Mouse (Mus musculus) heart, embryonic 14.5 days (tissue): Measurements from ENCODE around the gene U2af1. TPM values are rescaled to one million over a fixed set of nuclear protein-coding genes. Genes with fewer than 3 reads are reported as not detected.

Source experiments
- ATAC-seq: fragments of 200-750 bp; cut with Nextera tagmentation; 2 replicates; pipeline ENCODE4 v1.8.0; 2017; ENCODE audit warnings: low read depth, moderate TSS enrichment; ENCODE audit not compliant: insufficient number of reproducible peaks, insufficient read depth, low FRiP score
- H3K27ac ChIP-seq, 2 experiments: fragments of 200-500 bp in 1 of 2; fragments of 300-500 bp in 1 of 2; sonication (generic) in 1 of 2; replicated peaks in 1 of 2; 2 replicates each; pipeline ENCODE4 v1.5.1; 2012 to 2014; ENCODE audit warnings: low read depth in 2 of 2, low read length in 2 of 2, control low read depth in 1 of 2, mild to moderate bottlenecking in 1 of 2, mixed read lengths in 1 of 2; ENCODE audit not compliant: control insufficient read depth in 1 of 2, insufficient read depth in 1 of 2
- H3K27me3 ChIP-seq: fragments of 300-500 bp; sonication (generic); 2 replicates; pipeline ENCODE4 v1.6.1; 2014; ENCODE audit warnings: mild to moderate bottlenecking, low read length, control low read depth; ENCODE audit not compliant: control insufficient read depth, insufficient read depth
- H3K36me3 ChIP-seq: fragments of 300-500 bp; sonication (generic); 2 replicates; pipeline ENCODE4 v1.6.1; 2014; ENCODE audit warnings: mild to moderate bottlenecking, control low read depth, low read length, mixed read lengths; ENCODE audit not compliant: control insufficient read depth, insufficient read depth
- H3K4me1 ChIP-seq, 2 experiments: fragments of 200-500 bp in 1 of 2; fragments of 300-500 bp in 1 of 2; sonication (generic) in 1 of 2; 2 replicates each; pipeline ENCODE4 v1.6.1; 2012 to 2014; ENCODE audit warnings: low read length in 2 of 2, control low read depth in 1 of 2, mixed read lengths in 1 of 2; ENCODE audit not compliant: control insufficient read depth in 2 of 2, insufficient read depth in 2 of 2
- H3K4me2 ChIP-seq: fragments of 300-500 bp; sonication (generic); 2 replicates; pipeline ENCODE4 v1.6.1; 2014; ENCODE audit warnings: mild to moderate bottlenecking, low read length
- H3K4me3 ChIP-seq, 2 experiments: fragments of 200-500 bp in 1 of 2; fragments of 300-500 bp in 1 of 2; sonication (generic) in 1 of 2; 2 replicates each; pipeline ENCODE4 v1.5.1; 2012 to 2014; ENCODE audit warnings: low read length in 2 of 2, mild to moderate bottlenecking in 2 of 2, control low read depth in 1 of 2, low read depth in 1 of 2, moderate library complexity in 1 of 2; ENCODE audit not compliant: control insufficient read depth in 1 of 2, insufficient read depth in 1 of 2
- H3K9ac ChIP-seq: fragments of 300-500 bp; sonication (generic); 2 replicates; pipeline ENCODE4 v1.6.1; 2014; ENCODE audit warnings: mild to moderate bottlenecking, low read length
- H3K9me3 ChIP-seq: fragments of 300-500 bp; sonication (generic); 2 replicates; pipeline ENCODE4 v1.6.1; 2016; ENCODE audit warnings: low read length, control low read depth; ENCODE audit not compliant: control insufficient read depth
- WGBS: fragments of 180-500 bp; shearing (Covaris S2); extraction: QIAGEN DNeasy Blood & Tissue Kit; methylation state at CpG from one replicate; pipeline ENCODE4 v1.1.7; 2014; 5-methylcytosine and 5-hydroxymethylcytosine counted together
- polyA plus RNA-seq: library from polyadenylated mRNA; unstranded; fragments of >200 nt; fragmentation: Nextera tagmentation; extraction: Ambion mirVana; gene quantifications from 2 replicates; pipeline ENCODE4 v1.2.1, GENCODE M21; 2014

The U2af1 gene
- polyA plus RNA-seq, 1 experiment from 2014 or later = 112 TPM

DNA sequence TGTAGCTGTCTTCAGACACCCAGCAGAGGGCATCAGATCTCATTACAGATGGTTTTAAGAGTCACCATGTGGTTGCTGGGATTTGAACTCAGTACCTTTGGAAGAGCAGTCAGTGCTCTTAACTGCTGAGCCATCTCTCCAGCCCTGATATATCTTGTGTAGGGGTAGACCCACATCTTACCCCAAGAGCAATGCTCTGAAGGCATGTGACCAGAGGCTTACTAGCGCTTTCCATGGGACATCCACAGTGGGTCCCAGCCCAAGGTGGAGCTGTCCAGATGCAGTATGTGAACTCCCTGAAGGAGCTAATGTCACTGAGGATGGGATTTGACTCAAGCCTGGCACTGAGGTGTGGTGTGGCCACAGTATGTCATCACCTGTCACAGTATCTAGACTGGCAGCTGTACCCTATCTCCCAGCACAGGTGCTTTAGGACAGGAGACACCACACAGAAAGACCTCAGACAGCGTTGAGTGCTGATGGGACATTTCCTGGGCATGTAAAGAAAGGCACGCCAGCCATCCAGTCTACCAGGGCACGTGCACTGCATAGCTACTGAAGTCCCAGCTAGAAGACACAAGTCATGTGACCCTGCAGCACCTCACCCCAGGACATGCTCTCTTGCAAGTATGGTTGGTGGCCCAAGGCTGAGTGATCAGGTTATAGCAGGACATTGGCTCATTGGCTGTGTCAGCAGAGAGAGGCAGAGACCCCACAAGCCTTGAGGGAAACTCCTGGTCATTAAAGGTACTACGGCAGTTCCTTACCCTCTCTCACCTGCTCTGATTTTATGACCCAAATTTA, 12.3 kb downstream of the U2af1 start:
- Histone ChIP-seq H3K27ac (no peak overlapping the region), H3K9ac (no peak overlapping the region), H3K4me3 (no peak overlapping the region), H3K4me1 (0 out of 4 replicates have a peak, but pooled peaks cover 0 to 3% of the 10 kb centered on the region in 2 experiments), H3K9me3 (no peaks in the 10 kb centered on the region), H3K27me3 (no peaks in the 10 kb centered on the region), H3K4me2 (no peak overlapping the region), H3K36me3 (peaks cover 58% of the 10 kb centered on the region)
- 82% methylated on average over 5 of the region's 5 CpGs for WGBS
- 0 out of 2 replicates have a peak, but pooled peaks have one; percentile 18 for ATAC-seq

DNA sequence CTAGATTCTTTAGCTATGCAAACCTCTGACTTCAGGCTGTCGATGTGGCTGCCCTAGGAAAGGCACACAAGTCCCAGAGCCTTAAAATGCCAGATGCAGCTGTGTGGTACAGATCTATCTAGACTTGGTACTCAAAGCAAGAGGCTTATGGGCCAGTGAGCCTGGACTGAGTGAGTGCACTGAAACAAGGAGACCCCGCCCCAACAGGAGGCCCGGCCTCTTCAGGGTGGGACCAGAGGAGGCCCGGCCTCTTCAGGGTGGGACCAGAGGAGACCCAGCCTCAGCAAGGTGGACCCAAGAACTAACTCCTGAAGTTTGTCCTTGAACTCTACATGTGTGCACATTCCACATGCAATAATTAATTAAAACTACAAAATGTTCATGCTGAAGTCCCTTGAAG, 15.8 kb downstream of the U2af1 start:
- no peak overlapping the region for H3K9ac ChIP-seq
- peaks cover 24% of the 10 kb centered on the region for H3K36me3 ChIP-seq
- H3K27ac ChIP-seq = no peak overlapping the region
- peaks cover 2 to 10% of the 10 kb centered on the region in 2 experiments; a peak in 3 of 4 replicates for H3K4me1 ChIP-seq
- ATAC-seq = no peak
- no peak overlapping the region for H3K4me3 ChIP-seq
- no peak overlapping the region for H3K4me2 ChIP-seq
- H3K9me3 ChIP-seq = no peaks in the 10 kb centered on the region
- WGBS = 65% methylated on average over 4 of the region's 4 CpGs
- no peaks in the 10 kb centered on the region for H3K27me3 ChIP-seq

- ATAC-seq = no peak
- WGBS = 49% methylated on average over 8 of the region's 8 CpGs
- Histone ChIP-seq H3K4me2 (no peak overlapping the region), H3K27me3 (no peaks in the 10 kb centered on the region), H3K4me3 (no peak overlapping the region), H3K9me3 (no peaks in the 10 kb centered on the region), H3K36me3 (peaks cover 18% of the 10 kb centered on the region), H3K9ac (no peak overlapping the region), H3K27ac (no peak overlapping the region), H3K4me1 (peaks cover 8 to 12% of the 10 kb centered on the region in 2 experiments; a peak in 3 of 4 replicates)
Measured at GRCm38 (mm10) chr17:31642331-31642730, 16.4 kb downstream of the U2af1 start.

GRCm38 (mm10) chr17:31639651-31640050, 19.0 kb downstream of the U2af1 start:
- H3K36me3 ChIP-seq = no peaks in the 10 kb centered on the region
- H3K9me3 ChIP-seq = no peaks in the 10 kb centered on the region
- H3K27me3 ChIP-seq = peaks cover 12% of the 10 kb centered on the region
- no peak overlapping the region for H3K27ac ChIP-seq
- no peak for ATAC-seq
- H3K4me3 ChIP-seq = no peak overlapping the region
- WGBS = 41% methylated on average over 4 of the region's 4 CpGs
- peaks cover 17 to 23% of the 10 kb centered on the region in 2 experiments for H3K4me1 ChIP-seq
- no peak overlapping the region for H3K9ac ChIP-seq
- H3K4me2 ChIP-seq = no peak overlapping the region

DNA sequence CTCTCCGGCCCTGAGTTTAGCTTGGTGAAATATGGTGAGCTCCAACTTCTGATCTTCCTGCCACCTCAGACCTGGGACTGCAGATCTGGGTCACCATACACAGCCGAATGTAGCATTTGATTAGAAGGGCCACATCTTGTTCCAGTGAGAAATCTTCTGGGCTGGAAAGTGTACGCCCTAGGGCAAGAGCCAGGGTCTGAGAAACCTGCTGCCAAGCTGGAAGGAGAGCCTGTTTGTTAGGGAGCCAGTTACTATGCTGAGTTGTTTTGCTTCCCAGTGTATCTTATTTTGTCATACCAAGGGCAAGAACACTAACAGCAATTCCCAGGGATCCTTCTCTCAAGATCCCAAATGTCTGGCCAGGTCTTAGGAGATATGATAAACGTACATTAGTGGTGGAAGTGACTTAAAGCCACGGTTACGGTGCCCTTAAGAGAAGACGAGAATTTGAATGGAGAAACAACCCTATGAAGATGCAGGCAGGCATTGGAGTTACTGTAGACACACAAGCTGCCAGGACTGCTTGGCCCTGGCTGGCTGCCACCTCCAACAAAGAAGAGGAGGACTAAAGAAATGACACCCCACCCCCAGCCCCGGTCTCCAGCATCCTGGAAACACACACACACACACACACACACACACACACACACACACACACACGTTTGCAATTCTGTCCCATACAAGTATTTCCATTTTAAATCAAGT, 20.7 kb downstream of the U2af1 start:
- Histone ChIP-seq H3K9ac (no peak overlapping the region; the same call in 1 of the 2 replicates), H3K27ac (no peak overlapping the region), H3K4me3 (no peak overlapping the region), H3K4me1 (peaks cover 17 to 23% of the 10 kb centered on the region in 2 experiments), H3K9me3 (no peaks in the 10 kb centered on the region), H3K27me3 (peaks cover 12% of the 10 kb centered on the region), H3K4me2 (no peak overlapping the region), H3K36me3 (no peaks in the 10 kb centered on the region)
- WGBS = 55% methylated on average over 9 of the region's 9 CpGs
- no peak for ATAC-seq

DNA sequence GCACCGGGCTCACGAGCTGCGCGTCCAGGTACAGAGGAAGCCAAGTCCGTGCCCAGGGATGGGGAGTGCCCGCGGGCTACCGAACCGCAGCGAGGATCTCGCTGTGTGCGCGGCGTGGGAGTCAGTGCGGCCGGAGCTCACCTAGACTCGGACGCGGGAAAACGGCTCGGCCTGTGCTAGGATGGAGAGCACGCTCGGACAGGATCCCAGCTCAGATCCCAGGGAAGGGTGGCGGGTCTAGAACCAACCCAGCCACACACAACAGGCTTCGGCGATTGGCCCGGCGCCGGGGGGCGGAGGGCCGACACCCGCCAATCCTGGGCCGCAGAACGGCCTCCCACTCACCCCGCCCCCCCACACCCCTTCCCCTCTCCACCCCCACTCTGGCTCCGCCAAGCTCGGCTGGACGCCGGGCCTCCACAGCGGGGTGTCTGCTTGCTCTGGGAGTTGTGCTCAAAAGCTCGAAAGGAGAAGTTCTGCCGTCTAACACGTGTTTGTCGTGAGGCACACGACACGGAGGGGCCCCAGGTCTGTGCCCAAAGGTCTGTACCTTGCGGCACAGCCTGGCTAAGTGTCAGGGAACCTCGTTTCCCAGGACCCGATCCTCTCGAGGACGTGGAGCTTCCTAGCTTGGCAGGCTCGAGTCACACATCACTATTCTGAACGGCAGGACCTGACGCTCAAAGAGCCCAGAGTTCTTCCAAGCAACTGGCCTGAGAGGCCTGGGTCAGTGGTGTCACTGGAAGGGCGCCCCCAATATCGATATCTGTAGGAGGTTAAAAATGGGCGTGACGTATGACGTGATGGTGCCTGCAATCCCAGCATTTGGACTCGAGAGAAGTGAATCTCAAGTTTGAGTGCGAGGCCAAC, 21.5 kb downstream of the U2af1 start, which contains the start of gene Cbs:
Gene Cbs (minus strand): TSS at position 297 of the 870 bp plus-strand sequence.
- Histone ChIP-seq H3K9me3 (no peaks in the 10 kb centered on the region), H3K27ac (no peak within 1 kb of the TSS), H3K36me3 (no peaks in the 10 kb centered on the region), H3K4me3 (peak within 1 kb of the TSS; percentile 45 to 49), H3K4me2 (peak within 1 kb of the TSS; percentile 97), H3K4me1 (peaks cover 17 to 23% of the 10 kb centered on the region in 2 experiments), H3K9ac (peak within 1 kb of the TSS; percentile 55), H3K27me3 (peaks cover 12% of the 10 kb centered on the region)
- peak; percentile 87 for ATAC-seq
- WGBS = 3% methylated on average over 56 of the region's 61 CpGs
